8 mouse cellular contexts compared by ENCODE assay signal in genomic region chr6:29347189-29347588, GRCm38 (mm10). TPM values are rescaled to one million over a fixed set of nuclear protein-coding genes. Genes with fewer than 3 reads are reported as not detected.
DNase-seq lines count a peak whose midpoint lies in the region; ATAC-seq and TF ChIP-seq lines count a peak whose summit lies in the region.

No protein-coding gene starts in this region.

- H3ac ChIP-seq in C2C12 (ENCODE audit: control insufficient read depth, insufficient read length, low read depth), result peak overlapping the region; percentile 73

- peaks cover 40% of the 10 kb centered on the region for H3K79me3 ChIP-seq in C2C12 (ENCODE audit: low read depth)

- no peak for TF ChIP-seq EP300 in liver, embryonic 14.5 days (IDR thresholded peaks at IDR 0.05; ENCODE audit: low read depth)

- H3K27me3 ChIP-seq in C2C12 (ENCODE audit: control insufficient read depth, insufficient read depth, insufficient read length), result no peaks in the 10 kb centered on the region
- no peaks in the 10 kb centered on the region for H3K27me3 ChIP-seq in forebrain, embryonic 14.5 days (replicated peaks; ENCODE audit: control insufficient read depth, insufficient read depth, low read length)
- no peaks in the 10 kb centered on the region for H3K27me3 ChIP-seq in liver, embryonic 14.5 days (ENCODE audit: control insufficient read depth, insufficient read depth, low read length)

- peak overlapping the region; percentile 16 for H3K4me3 ChIP-seq in C2C12 (ENCODE audit: insufficient read depth, poor library complexity, severe bottlenecking)
- H3K4me3 ChIP-seq in forebrain, embryonic 14.5 days (ENCODE audit: low read depth, low read length), result peak overlapping the region; percentile 82
- peak overlapping the region; percentile 87 to 95 for H3K4me3 ChIP-seq in liver, embryonic 14.5 days (ENCODE audit: insufficient read depth in 1 of 2, low read depth in 2 of 2, low read length in 2 of 2)

- H3K4me2 ChIP-seq in forebrain, embryonic 14.5 days (ENCODE audit: low read length), result peak overlapping the region; percentile 84
- H3K4me2 ChIP-seq in liver, embryonic 14.5 days (ENCODE audit: low read depth), result peak overlapping the region; percentile 93

- intact Hi-C loops in heart, postnatal 10 days (cut with DNase I), result no loop called here

- peaks cover 9% of the 10 kb centered on the region for H3K4me1 ChIP-seq in forebrain, embryonic 14.5 days (ENCODE audit: control insufficient read depth, insufficient read depth, low read length)
- H3K4me1 ChIP-seq in liver, embryonic 14.5 days (replicated peaks; ENCODE audit: control insufficient read depth in 2 of 2, insufficient read depth in 2 of 2, low read length in 1 of 2), result peaks cover 9 to 12% of the 10 kb centered on the region in 2 experiments

- DNase-seq in heart, adult 11 months, result peak; percentile 84
- no peak for DNase-seq in heart, postnatal 10 days
- peak; percentile 2 for DNase-seq in forebrain, embryonic 14.5 days (ENCODE audit: low spot score)
- DNase-seq in liver, embryonic 14.5 days (ENCODE audit: low read depth in 3 of 3, low spot score in 3 of 3), result no peak
- DNase-seq in urinary bladder, postnatal 10 days (ENCODE audit: low spot score), result no peak
- no peak for DNase-seq in adrenal gland, postnatal 10 days
- DNase-seq in T-cell, adult 2 months (ENCODE audit: low spot score), result no peak

- H3K27ac ChIP-seq in forebrain, embryonic 14.5 days (ENCODE audit: low read depth, low read length), result peak overlapping the region; percentile 85
- peak overlapping the region; percentile 34 for H3K27ac ChIP-seq in liver, embryonic 14.5 days

- no peaks in the 10 kb centered on the region for H3K9me3 ChIP-seq in forebrain, embryonic 14.5 days (replicated peaks; ENCODE audit: control insufficient read depth, low read length)
- no peaks in the 10 kb centered on the region for H3K9me3 ChIP-seq in liver, embryonic 14.5 days (ENCODE audit: control insufficient read depth, low read length)

- ATAC-seq in forebrain, embryonic 14.5 days, result no peak
- ATAC-seq in liver, embryonic 14.5 days (ENCODE audit: insufficient read depth), result no peak

- H3K79me2 ChIP-seq in C2C12 (ENCODE audit: control insufficient read depth, insufficient read depth), result peaks cover 43% of the 10 kb centered on the region

- peak overlapping the region; percentile 80 for H3K9ac ChIP-seq in forebrain, embryonic 14.5 days (ENCODE audit: low read length)
- H3K9ac ChIP-seq in liver, embryonic 14.5 days (replicated peaks), result peak overlapping the region; percentile 84

- TF ChIP-seq CTCF in C2C12 (IDR thresholded peaks at IDR 0.05; ENCODE audit: control insufficient read depth, insufficient read depth, insufficient read length), result no peak
- TF ChIP-seq CTCF in liver, embryonic 14.5 days (IDR thresholded peaks at IDR 0.05; ENCODE audit: low read depth), result no peak

- 37% methylated on average over 7 of the region's 7 CpGs for WGBS in forebrain, embryonic 14.5 days
- 35% methylated on average over 7 of the region's 7 CpGs for WGBS in liver, embryonic 14.5 days (ENCODE audit: insufficient replicate concordance)

- H3K36me3 ChIP-seq in C2C12 (ENCODE audit: control insufficient read depth, insufficient read depth), result no peaks in the 10 kb centered on the region
- H3K36me3 ChIP-seq in forebrain, embryonic 14.5 days (ENCODE audit: control insufficient read depth, insufficient read depth, low read length), result no peaks in the 10 kb centered on the region
- H3K36me3 ChIP-seq in liver, embryonic 14.5 days (replicated peaks; ENCODE audit: control insufficient read depth, insufficient read depth, low read depth), result no peaks in the 10 kb centered on the region

TF ChIP-seq in C2C12, 6 proteins besides CTCF, POLR2A, EP300 and RAD21:
- TF ChIP-seq CEBPB (IDR thresholded peaks at IDR 0.05; ENCODE audit: low read depth) (no peak), MYOD1 (IDR thresholded peaks at IDR 0.05; ENCODE audit: control insufficient read depth, insufficient read length, low read depth) (no peak), USF1 (IDR thresholded peaks at IDR 0.05; ENCODE audit: low read depth) (no peak), MAX (IDR thresholded peaks at IDR 0.05) (no peak)

RNA-seq across cellular contexts. Expression of gene Calu, which starts 0.7 kb away (rescaled TPM):
- 100 to 1,000 TPM; 327 to 353 TPM for total RNA-seq in heart, postnatal 10 days (2021)
- 169 TPM for polyA plus RNA-seq in C2C12 (2012; fragmentation: generic; extraction: Trizol)
- 196 and 210 TPM in 2 replicates for polyA plus RNA-seq in forebrain, embryonic 14.5 days (2014; fragmentation: Nextera tagmentation; extraction: Ambion mirVana)
- polyA plus RNA-seq in liver, embryonic 14.5 days (2012; rRNA removed), result 40.1 and 49.1 TPM in 2 replicates
- polyA plus RNA-seq in liver, embryonic 14.5 days (2014; fragmentation: Nextera tagmentation; extraction: Ambion mirVana), result 93.5 and 97.1 TPM in 2 replicates
- 100 to 1,000 TPM; 194 TPM for total RNA-seq in adrenal gland, postnatal 10 days (2021)

RNA-seq across cellular contexts. Expression of gene Fam71f1, which starts 28.2 kb away (rescaled TPM):
- not detected for total RNA-seq in heart, postnatal 10 days (2021)
- 0.22 TPM for polyA plus RNA-seq in C2C12 (2012; fragmentation: generic; extraction: Trizol)
- polyA plus RNA-seq in forebrain, embryonic 14.5 days (2014; fragmentation: Nextera tagmentation; extraction: Ambion mirVana), result not detected in 2 replicates
- polyA plus RNA-seq in liver, embryonic 14.5 days (2012; rRNA removed), result not detected in 2 replicates
- polyA plus RNA-seq in liver, embryonic 14.5 days (2014; fragmentation: Nextera tagmentation; extraction: Ambion mirVana), result not detected in 2 replicates
- not detected for total RNA-seq in adrenal gland, postnatal 10 days (2021)

RNA-seq across cellular contexts. Expression of gene Opn1sw, which starts 41.1 kb away (rescaled TPM):
- total RNA-seq in heart, postnatal 10 days (2021), result not detected
- 0.06 TPM for polyA plus RNA-seq in C2C12 (2012; fragmentation: generic; extraction: Trizol)
- 0.17 and 0.33 TPM in 2 replicates for polyA plus RNA-seq in forebrain, embryonic 14.5 days (2014; fragmentation: Nextera tagmentation; extraction: Ambion mirVana)
- not detected in 2 replicates for polyA plus RNA-seq in liver, embryonic 14.5 days (2012; rRNA removed)
- 0.06 TPM in 1 of 2 replicates, not detected in the other for polyA plus RNA-seq in liver, embryonic 14.5 days (2014; fragmentation: Nextera tagmentation; extraction: Ambion mirVana)
- total RNA-seq in adrenal gland, postnatal 10 days (2021), result not detected

RNA-seq across cellular contexts. Expression of gene Ccdc136, which starts 48.9 kb away (rescaled TPM):
- total RNA-seq in heart, postnatal 10 days (2021), result 1 to 10 TPM; 6.1 to 7.9 TPM
- 8.1 TPM for polyA plus RNA-seq in C2C12 (2012; fragmentation: generic; extraction: Trizol)
- 40.2 and 42.2 TPM in 2 replicates for polyA plus RNA-seq in forebrain, embryonic 14.5 days (2014; fragmentation: Nextera tagmentation; extraction: Ambion mirVana)
- 0.17 and 0.37 TPM in 2 replicates for polyA plus RNA-seq in liver, embryonic 14.5 days (2012; rRNA removed)
- 0.09 and 0.27 TPM in 2 replicates for polyA plus RNA-seq in liver, embryonic 14.5 days (2014; fragmentation: Nextera tagmentation; extraction: Ambion mirVana)
- total RNA-seq in adrenal gland, postnatal 10 days (2021), result 1 to 10 TPM; 3.5 to 6.7 TPM

Comparison
In these comparisons a context has a peak if more than half of its experiments do, and no peak if none do; other contexts are left out.
1. DNase-seq: peak in heart, adult 11 months (single experiment) and forebrain, embryonic 14.5 days (single experiment); none in heart, postnatal 10 days (0 of 2), liver, embryonic 14.5 days (0 of 3), urinary bladder, postnatal 10 days (single experiment), adrenal gland, postnatal 10 days (single experiment) and T-cell, adult 2 months (single experiment).
2. H3K4me3 ChIP-seq: peak in every context shown above with its lines; median percentile 91 in liver, embryonic 14.5 days; 82 in forebrain, embryonic 14.5 days; 16 in C2C12.